In the genomic region with DNA sequence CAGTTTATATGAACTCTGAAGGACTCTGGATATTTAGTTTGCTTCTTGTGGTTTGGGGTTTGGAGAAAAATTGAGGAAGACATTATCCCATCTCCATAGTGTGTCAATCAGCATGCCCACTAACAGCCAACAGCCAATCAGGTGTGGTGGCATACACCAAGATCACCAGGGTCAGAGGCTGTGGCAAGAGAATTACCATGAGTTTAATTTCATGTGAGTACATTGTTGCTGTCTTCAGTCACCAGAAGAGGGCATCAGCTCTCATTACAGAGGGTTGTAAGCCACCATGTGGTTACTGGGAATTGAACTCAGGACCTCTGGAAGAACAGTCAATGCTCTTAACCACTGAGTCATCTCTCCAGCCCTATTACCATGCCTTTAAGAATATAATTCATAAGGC, we compare ENCODE assay signal across 13 mouse cellular contexts. TPM values are rescaled to one million over a fixed set of nuclear protein-coding genes. Genes with fewer than 3 reads are reported as not detected.
DNase-seq lines count a peak whose midpoint lies in the region; ATAC-seq and TF ChIP-seq lines count a peak whose summit lies in the region.
"Had no signal": no experiment of that assay in that cellular context is flagged by ENCODE, and none has a peak within 500 bp of the region (broad histone marks: within the 10 kb centered on the region; RNA-seq: fewer than 3 reads in every experiment).

No protein-coding gene starts in this region.

- no peak overlapping the region for H3K4me2 ChIP-seq in liver, postnatal 0 days (ENCODE audit: low read depth, low read length)
- H3K4me2 ChIP-seq in kidney, embryonic 15.5 days = no peak overlapping the region
- no peak overlapping the region for H3K4me2 ChIP-seq in forebrain, embryonic 13.5 days
- H3K4me2 ChIP-seq: limb, embryonic 12.5 days had no signal

- no peak for TF ChIP-seq EP300 in liver, postnatal 0 days (IDR thresholded peaks at IDR 0.05; ENCODE audit: low read depth)

- no peak for ATAC-seq in CD4-positive, CD25-positive, alpha-beta regulatory T cell, adult 4 months
- ATAC-seq in liver, postnatal 0 days = no peak
- ATAC-seq in kidney, embryonic 15.5 days (replicated peaks; ENCODE audit: low FRiP score) = no peak
- ATAC-seq in forebrain, embryonic 13.5 days = no peak

- peak; percentile 63 for TF ChIP-seq CTCF in layer of hippocampus, adult 2 months (conservative IDR thresholded peaks at IDR 0.05)
- TF ChIP-seq CTCF in E14TG2a.4 (conservative IDR thresholded peaks at IDR 0.05; ENCODE audit: low read length) = peak; percentile 21; the same call in 1 of the 2 replicates
- peak; percentile 60 for TF ChIP-seq CTCF in liver, postnatal 0 days (IDR thresholded peaks at IDR 0.05; ENCODE audit: low read depth)

- H3K27me3 ChIP-seq in E14TG2a.4 (ENCODE audit: insufficient read depth, low read length) = no peaks in the 10 kb centered on the region
- H3K27me3 ChIP-seq in liver, postnatal 0 days (ENCODE audit: insufficient read depth, low read length) = no peaks in the 10 kb centered on the region
- H3K27me3 ChIP-seq in kidney, embryonic 15.5 days = no peaks in the 10 kb centered on the region
- H3K27me3 ChIP-seq in forebrain, embryonic 13.5 days = no peaks in the 10 kb centered on the region
- H3K27me3 ChIP-seq: limb, embryonic 12.5 days had no signal

- H3K36me3 ChIP-seq in E14TG2a.4 (ENCODE audit: insufficient read depth, low read length) = peaks cover 45% of the 10 kb centered on the region
- H3K36me3 ChIP-seq in liver, postnatal 0 days (replicated peaks; ENCODE audit: insufficient read depth, low read length) = peaks cover 40% of the 10 kb centered on the region
- peaks cover 48% of the 10 kb centered on the region for H3K36me3 ChIP-seq in kidney, embryonic 15.5 days
- H3K36me3 ChIP-seq in forebrain, embryonic 13.5 days (ENCODE audit: poor library complexity, severe bottlenecking) = peaks cover 44% of the 10 kb centered on the region

- no peak overlapping the region for H3K9ac ChIP-seq in liver, postnatal 0 days (replicated peaks)
- no peak overlapping the region for H3K9ac ChIP-seq in kidney, embryonic 15.5 days
- H3K9ac ChIP-seq in forebrain, embryonic 13.5 days = no peak overlapping the region
- H3K9ac ChIP-seq: limb, embryonic 12.5 days had no signal

- no peaks in the 10 kb centered on the region for H3K9me3 ChIP-seq in E14TG2a.4 (ENCODE audit: low read length)
- H3K9me3 ChIP-seq in liver, postnatal 0 days (ENCODE audit: low read length) = no peaks in the 10 kb centered on the region
- H3K9me3 ChIP-seq in kidney, embryonic 15.5 days (replicated peaks) = no peaks in the 10 kb centered on the region
- no peaks in the 10 kb centered on the region for H3K9me3 ChIP-seq in forebrain, embryonic 13.5 days (replicated peaks)
- H3K9me3 ChIP-seq: limb, embryonic 12.5 days had no signal

- peaks cover 39% of the 10 kb centered on the region for H3K4me1 ChIP-seq in E14TG2a.4 (replicated peaks; ENCODE audit: low read depth, low read length)
- no peaks in the 10 kb centered on the region for H3K4me1 ChIP-seq in liver, postnatal 0 days (ENCODE audit: insufficient read depth)
- no peaks in the 10 kb centered on the region for H3K4me1 ChIP-seq in kidney, embryonic 15.5 days
- no peaks in the 10 kb centered on the region for H3K4me1 ChIP-seq in forebrain, embryonic 13.5 days
- H3K4me1 ChIP-seq: limb, embryonic 12.5 days had no signal

- H3K27ac ChIP-seq in layer of hippocampus, adult 2 months = no peak overlapping the region
- H3K27ac ChIP-seq in liver, postnatal 0 days (ENCODE audit: low read depth) = no peak overlapping the region
- no peak overlapping the region for H3K27ac ChIP-seq in kidney, embryonic 15.5 days
- H3K27ac ChIP-seq in forebrain, embryonic 13.5 days = no peak overlapping the region
- H3K27ac ChIP-seq: limb, embryonic 12.5 days had no signal

- H3K4me3 ChIP-seq in layer of hippocampus, adult 2 months = no peak overlapping the region
- no peak overlapping the region for H3K4me3 ChIP-seq in E14TG2a.4 (replicated peaks; ENCODE audit: low read length)
- no peak overlapping the region for H3K4me3 ChIP-seq in liver, postnatal 0 days (ENCODE audit: low read depth, low read length)
- no peak overlapping the region for H3K4me3 ChIP-seq in kidney, embryonic 15.5 days (replicated peaks)
- no peak overlapping the region for H3K4me3 ChIP-seq in forebrain, embryonic 13.5 days
- H3K4me3 ChIP-seq: erythroblast, embryonic 14.5 days; limb, embryonic 12.5 days had no signal

- peak; percentile 46 for DNase-seq in CD4-positive, CD25-positive, alpha-beta regulatory T cell, adult 2 months (ENCODE audit: low read depth, low spot score)
- DNase-seq in layer of hippocampus, adult 2 months (ENCODE audit: low spot score in 2 of 2) = no peak
- no peak for DNase-seq in layer of hippocampus, postnatal 14 days (ENCODE audit: low spot score in 2 of 2)
- DNase-seq in liver, postnatal 0 days = no peak
- DNase-seq: B cell, adult 2 months; cerebellum, postnatal 10 days; layer of hippocampus, adult 9-11 months had no signal

RNA-seq across cellular contexts. Expression of a gene that starts 7.2 kb away (rescaled TPM):
- 1,000 to 10,000 TPM; 4,848 to 7,095 TPM for polyA plus RNA-seq in CD4-positive, CD25-positive, alpha-beta regulatory T cell, adult 4 months (2017; shearing (Covaris generic))
- total RNA-seq in layer of hippocampus, adult 2 months (2021) = 1,000 to 10,000 TPM; 1,438 to 1,486 TPM
- 1,000 to 10,000 TPM; 1,911 to 2,072 TPM for total RNA-seq in layer of hippocampus, postnatal 14 days (2021)
- 2,058 and 2,065 TPM in 2 replicates for polyA plus RNA-seq in liver, postnatal 0 days (2015; fragmentation: Nextera tagmentation; extraction: Ambion mirVana)
- 4,214 and 4,446 TPM in 2 replicates for polyA plus RNA-seq in kidney, embryonic 15.5 days (2015; fragmentation: Nextera tagmentation; extraction: Ambion mirVana)
- 2,951 and 3,131 TPM in 2 replicates for polyA plus RNA-seq in forebrain, embryonic 13.5 days (2015; fragmentation: Nextera tagmentation; extraction: Ambion mirVana)

RNA-seq across cellular contexts. Expression of a gene that starts 8.7 kb away (rescaled TPM):
- polyA plus RNA-seq in CD4-positive, CD25-positive, alpha-beta regulatory T cell, adult 4 months (2017; shearing (Covaris generic)) = 10 to 100 TPM in 1 of 2 experiments, 1 to 10 TPM in 1; 9.2 to 11.8 TPM
- 10 to 100 TPM; 12.2 to 14.3 TPM for total RNA-seq in layer of hippocampus, adult 2 months (2021)
- 10 to 100 TPM in 1 of 2 experiments, 1 to 10 TPM in 1; 9.1 to 12.0 TPM for total RNA-seq in layer of hippocampus, postnatal 14 days (2021)
- polyA plus RNA-seq in liver, postnatal 0 days (2015; fragmentation: Nextera tagmentation; extraction: Ambion mirVana) = 5.0 and 5.4 TPM in 2 replicates
- polyA plus RNA-seq in kidney, embryonic 15.5 days (2015; fragmentation: Nextera tagmentation; extraction: Ambion mirVana) = 16.2 and 17.7 TPM in 2 replicates
- polyA plus RNA-seq in forebrain, embryonic 13.5 days (2015; fragmentation: Nextera tagmentation; extraction: Ambion mirVana) = 18.3 and 19.4 TPM in 2 replicates

RNA-seq across cellular contexts. Expression of a gene that starts 9.5 kb away (rescaled TPM):
- polyA plus RNA-seq in CD4-positive, CD25-positive, alpha-beta regulatory T cell, adult 4 months (2017; shearing (Covaris generic)) = 100 to 1,000 TPM; 114 to 117 TPM
- 10 to 100 TPM; 61.4 to 64.4 TPM for total RNA-seq in layer of hippocampus, adult 2 months (2021)
- 10 to 100 TPM; 72.9 to 74.1 TPM for total RNA-seq in layer of hippocampus, postnatal 14 days (2021)
- polyA plus RNA-seq in liver, postnatal 0 days (2015; fragmentation: Nextera tagmentation; extraction: Ambion mirVana) = 81.9 and 85.1 TPM in 2 replicates
- polyA plus RNA-seq in kidney, embryonic 15.5 days (2015; fragmentation: Nextera tagmentation; extraction: Ambion mirVana) = 205 and 207 TPM in 2 replicates
- polyA plus RNA-seq in forebrain, embryonic 13.5 days (2015; fragmentation: Nextera tagmentation; extraction: Ambion mirVana) = 173 and 186 TPM in 2 replicates

RNA-seq across cellular contexts. Expression of a gene that starts 30.6 kb away (rescaled TPM):
- polyA plus RNA-seq in CD4-positive, CD25-positive, alpha-beta regulatory T cell, adult 4 months (2017; shearing (Covaris generic)) = 10 to 100 TPM; 68.4 to 84.4 TPM
- total RNA-seq in layer of hippocampus, adult 2 months (2021) = 1 to 10 TPM; 5.5 TPM
- 1 to 10 TPM; 8.6 to 9.1 TPM for total RNA-seq in layer of hippocampus, postnatal 14 days (2021)
- 6.6 and 7.6 TPM in 2 replicates for polyA plus RNA-seq in liver, postnatal 0 days (2015; fragmentation: Nextera tagmentation; extraction: Ambion mirVana)
- polyA plus RNA-seq in kidney, embryonic 15.5 days (2015; fragmentation: Nextera tagmentation; extraction: Ambion mirVana) = 19.4 and 22.8 TPM in 2 replicates
- polyA plus RNA-seq in forebrain, embryonic 13.5 days (2015; fragmentation: Nextera tagmentation; extraction: Ambion mirVana) = 7.0 and 7.7 TPM in 2 replicates

RNA-seq across cellular contexts. Expression of a gene that starts 33.2 kb away (rescaled TPM):
- 1 to 10 TPM; 6.6 to 9.3 TPM for polyA plus RNA-seq in CD4-positive, CD25-positive, alpha-beta regulatory T cell, adult 4 months (2017; shearing (Covaris generic))
- total RNA-seq in layer of hippocampus, adult 2 months (2021) = 1 to 10 TPM; 5.7 to 5.9 TPM
- 1 to 10 TPM; 5.6 to 6.5 TPM for total RNA-seq in layer of hippocampus, postnatal 14 days (2021)
- 7.3 and 7.8 TPM in 2 replicates for polyA plus RNA-seq in liver, postnatal 0 days (2015; fragmentation: Nextera tagmentation; extraction: Ambion mirVana)
- 9.7 and 10.7 TPM in 2 replicates for polyA plus RNA-seq in kidney, embryonic 15.5 days (2015; fragmentation: Nextera tagmentation; extraction: Ambion mirVana)
- 0.12 and 0.28 TPM in 2 replicates for polyA plus RNA-seq in forebrain, embryonic 13.5 days (2015; fragmentation: Nextera tagmentation; extraction: Ambion mirVana)
